Mouse (Mus musculus) limb, embryonic 14.5 days (tissue): ENCODE measurements around the gene Fen1. TPM values are rescaled to one million over a fixed set of nuclear protein-coding genes. Genes with fewer than 3 reads are reported as not detected.

Experiments used
- ATAC-seq: fragments of 200-750 bp; cut with Nextera tagmentation; 2 replicates; pipeline ENCODE4 v1.8.0; 2017; ENCODE audit warnings: low read depth, moderate number of reproducible peaks, moderate TSS enrichment; ENCODE audit not compliant: low FRiP score
- DNase-seq: peaks from one replicate; pipeline ENCODE4 v3.0.0-alpha.2; 2015; ENCODE audit warnings: low spot score
- H3K27ac ChIP-seq: fragments of 300-500 bp; sonication (generic); replicated peaks from 2 replicates; pipeline ENCODE4 v1.5.1; 2014; ENCODE audit warnings: low read depth, mild to moderate bottlenecking, low read length, moderate library complexity, mixed read lengths
- H3K27me3 ChIP-seq: fragments of 300-500 bp; sonication (generic); 2 replicates; pipeline ENCODE4 v1.6.1; 2014; ENCODE audit warnings: low read length, mixed read lengths; ENCODE audit not compliant: control insufficient read depth, insufficient read depth
- H3K36me3 ChIP-seq: fragments of 300-500 bp; sonication (generic); 2 replicates; pipeline ENCODE4 v1.6.1; 2014; ENCODE audit warnings: mild to moderate bottlenecking, low read length, moderate library complexity, mixed read lengths; ENCODE audit not compliant: control insufficient read depth, insufficient read depth
- H3K4me1 ChIP-seq: fragments of 300-500 bp; sonication (generic); 2 replicates; pipeline ENCODE4 v1.6.1; 2014; ENCODE audit warnings: antibody characterized with exemption, low read length, mixed read lengths; ENCODE audit not compliant: control insufficient read depth, insufficient read depth
- H3K4me2 ChIP-seq: fragments of 300-500 bp; sonication (generic); replicated peaks from 2 replicates; pipeline ENCODE4 v1.6.1; 2014; ENCODE audit warnings: low read depth, mild to moderate bottlenecking, low read length, moderate library complexity; ENCODE audit not compliant: severe bottlenecking
- H3K4me3 ChIP-seq: fragments of 300-500 bp; sonication (generic); replicated peaks from 2 replicates; pipeline ENCODE4 v1.5.1; 2014; ENCODE audit warnings: low read length
- H3K9ac ChIP-seq: fragments of 300-500 bp; sonication (generic); 2 replicates; pipeline ENCODE4 v1.6.1; 2014; ENCODE audit warnings: mild to moderate bottlenecking, low read depth, low read length, moderate library complexity; ENCODE audit not compliant: severe bottlenecking
- H3K9me3 ChIP-seq: fragments of 300-500 bp; sonication (generic); 2 replicates; pipeline ENCODE4 v1.6.1; 2016; ENCODE audit warnings: low read length; ENCODE audit not compliant: control insufficient read depth
- POLR2A ChIP-seq: fragments of 200-500 bp; IDR thresholded peaks from 2 replicates; pipeline ENCODE4 v1.8.0; 2012; ENCODE audit warnings: inconsistent platforms, mild to moderate bottlenecking, moderate library complexity, borderline replicate concordance; ENCODE audit not compliant: insufficient read depth, insufficient read length; ENCODE audit errors: extremely low read depth
- WGBS: fragments of 180-500 bp; shearing (Covaris S2); extraction: QIAGEN DNeasy Blood & Tissue Kit; methylation state at CpG from one replicate; pipeline ENCODE4 v1.1.7; 2014; 5-methylcytosine and 5-hydroxymethylcytosine counted together
- microRNA-seq: library from miRNA; unstranded; fragments of <30 nt; microRNA quantifications from one replicate; pipeline ENCODE4, GENCODE M21; 2016
- polyA plus RNA-seq, 2 experiments: library from polyadenylated mRNA; depleted of rRNA in 1 of 2; stranded (reverse) in 1 of 2; unstranded in 1 of 2; fragments of >200 nt; fragmentation: Nextera tagmentation in 1 of 2; extraction: Ambion mirVana in 1 of 2; gene quantifications; 2 replicates each; pipeline versions ENCODE4 v1.2.1 to v1.2.3; 2012 to 2014

Fen1 gene
- polyA plus RNA-seq, 2 experiments, result 40.8 to 58.2 TPM

DNA sequence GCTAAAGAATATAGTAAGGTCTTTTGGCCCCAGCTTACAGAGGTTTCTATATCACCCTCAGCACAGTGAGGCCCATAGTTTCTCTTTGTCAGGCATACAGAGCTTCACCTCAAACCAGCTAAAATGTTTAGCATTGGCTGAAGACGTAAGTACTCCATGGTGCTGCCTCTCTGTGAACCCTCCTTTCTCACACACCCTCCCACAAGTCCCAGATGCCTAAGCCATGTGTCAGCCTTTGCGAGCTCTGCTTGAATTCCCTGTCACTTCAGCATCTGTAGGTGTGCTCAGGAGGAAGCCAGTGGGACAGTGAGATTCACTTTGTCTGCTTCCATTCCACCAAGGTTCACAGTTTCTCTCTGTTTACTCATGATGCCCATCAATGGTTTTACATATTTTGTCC is 46.2 kb downstream of the Fen1 start:
- Histone ChIP-seq H3K27me3 (no peaks in the 10 kb centered on the region), H3K9me3 (0 out of 2 replicates have a peak, but pooled peaks cover 3% of the 10 kb centered on the region), H3K4me2 (no peak overlapping the region), H3K4me1 (no peaks in the 10 kb centered on the region), H3K4me3 (no peak overlapping the region), H3K36me3 (no peaks in the 10 kb centered on the region), H3K9ac (no peak overlapping the region), H3K27ac (no peak overlapping the region)
- DNase-seq, result no peak
- 51% methylated on average over 2 of the region's 2 CpGs for WGBS
- no peak for TF ChIP-seq POLR2A
- no peak for ATAC-seq

DNA sequence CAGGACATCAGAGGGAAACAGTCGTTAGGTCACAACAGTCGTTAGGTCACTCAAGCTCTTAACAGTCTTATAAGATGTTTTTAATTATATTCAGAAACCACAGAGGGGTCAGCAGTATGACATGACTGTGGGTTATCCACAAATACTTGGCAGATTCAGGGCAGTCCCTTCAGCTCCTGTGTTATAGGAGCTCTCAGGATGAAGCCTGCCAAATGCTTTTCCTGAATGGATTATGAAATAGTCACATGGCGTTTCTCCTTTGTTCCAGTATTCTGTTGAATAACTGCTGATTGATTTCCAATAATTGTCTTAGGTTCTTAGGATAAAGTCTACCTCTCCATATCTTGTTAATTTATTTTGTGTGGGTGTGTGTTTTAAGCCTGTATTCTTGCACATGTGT is 54.8 kb downstream of the Fen1 start:
- Histone ChIP-seq H3K27ac (no peak overlapping the region), H3K27me3 (no peaks in the 10 kb centered on the region), H3K36me3 (no peaks in the 10 kb centered on the region), H3K4me3 (no peak overlapping the region), H3K4me1 (no peaks in the 10 kb centered on the region), H3K4me2 (no peak overlapping the region), H3K9ac (no peak overlapping the region), H3K9me3 (0 out of 2 replicates have a peak, but pooled peaks cover 3% of the 10 kb centered on the region)
- 43% methylated on average over 3 of the region's 3 CpGs for WGBS
- DNase-seq (no peak), ATAC-seq (no peak)
- TF ChIP-seq POLR2A, result no peak

Small RNAs within 50 kb of the gene (microRNA-seq; reads per million reads assigned to microRNA genes)
- gene Mir6993, result not detected

Other genes starting within 250 kb of the Fen1 start
- gene Fth1, start 223.6 kb downstream of the Fen1 start, polyA plus RNA-seq (2012; rRNA removed), result 663 and 670 TPM in 2 replicates
- gene Fth1, start 223.6 kb downstream of the Fen1 start, polyA plus RNA-seq (2014; fragmentation: Nextera tagmentation; extraction: Ambion mirVana), result 1,538 and 1,580 TPM in 2 replicates
- 1.5 and 1.7 TPM in 2 replicates for gene Best1, start 202.5 kb downstream of the Fen1 start, polyA plus RNA-seq (2012; rRNA removed)
- gene Best1, start 202.5 kb downstream of the Fen1 start, polyA plus RNA-seq (2014; fragmentation: Nextera tagmentation; extraction: Ambion mirVana), result 1.5 and 1.9 TPM in 2 replicates
- 36.1 and 42.8 TPM in 2 replicates for gene Rab3il1, start 202.5 kb downstream of the Fen1 start, polyA plus RNA-seq (2012; rRNA removed)
- gene Rab3il1, start 202.5 kb downstream of the Fen1 start, polyA plus RNA-seq (2014; fragmentation: Nextera tagmentation; extraction: Ambion mirVana), result 43.9 and 49.6 TPM in 2 replicates
- 40.8 and 57.7 TPM in 2 replicates for gene Fads3, start 162.6 kb downstream of the Fen1 start, polyA plus RNA-seq (2012; rRNA removed)
- 10.6 and 11.5 TPM in 2 replicates for gene Fads3, start 162.6 kb downstream of the Fen1 start, polyA plus RNA-seq (2014; fragmentation: Nextera tagmentation; extraction: Ambion mirVana)
- 80.3 and 99.0 TPM in 2 replicates for gene Fads2, start 102.4 kb downstream of the Fen1 start, polyA plus RNA-seq (2012; rRNA removed)
- gene Fads2, start 102.4 kb downstream of the Fen1 start, polyA plus RNA-seq (2014; fragmentation: Nextera tagmentation; extraction: Ambion mirVana), result 26.4 and 30.9 TPM in 2 replicates
- gene Fads1, start 21.3 kb downstream of the Fen1 start, polyA plus RNA-seq (2012; rRNA removed), result 87.3 and 116 TPM in 2 replicates
- gene Fads1, start 21.3 kb downstream of the Fen1 start, polyA plus RNA-seq (2014; fragmentation: Nextera tagmentation; extraction: Ambion mirVana), result 81.1 and 81.3 TPM in 2 replicates
- 178 and 186 TPM in 2 replicates for gene Tmem258, start 155 bp downstream of the Fen1 start, polyA plus RNA-seq (2012; rRNA removed)
- gene Tmem258, start 155 bp downstream of the Fen1 start, polyA plus RNA-seq (2014; fragmentation: Nextera tagmentation; extraction: Ambion mirVana), result 484 and 516 TPM in 2 replicates
- 4.4 and 7.0 TPM in 2 replicates for gene Myrf, start 36.6 kb upstream of the Fen1 start, polyA plus RNA-seq (2012; rRNA removed)
- 1.1 and 1.4 TPM in 2 replicates for gene Myrf, start 36.6 kb upstream of the Fen1 start, polyA plus RNA-seq (2014; fragmentation: Nextera tagmentation; extraction: Ambion mirVana)
- gene Dagla, start 100.7 kb upstream of the Fen1 start, polyA plus RNA-seq (2012; rRNA removed), result 8.1 and 11.1 TPM in 2 replicates
- 2.4 and 2.8 TPM in 2 replicates for gene Dagla, start 100.7 kb upstream of the Fen1 start, polyA plus RNA-seq (2014; fragmentation: Nextera tagmentation; extraction: Ambion mirVana)
- 5.0 and 5.5 TPM in 2 replicates for gene Syt7, start 184.9 kb upstream of the Fen1 start, polyA plus RNA-seq (2012; rRNA removed)
- 2.0 and 2.2 TPM in 2 replicates for gene Syt7, start 184.9 kb upstream of the Fen1 start, polyA plus RNA-seq (2014; fragmentation: Nextera tagmentation; extraction: Ambion mirVana)